Comparison of ENCODE assay signal across 21 mouse cellular contexts in genomic region chr2:104588552-104588951, GRCm38 (mm10).
"Had no signal": no experiment of that assay in that cellular context is flagged by ENCODE, and none has a peak within 500 bp of the region (broad histone marks: within the 10 kb centered on the region; RNA-seq: fewer than 3 reads in every experiment).

No protein-coding gene starts in this region.

- DNase-seq: kidney, adult 18-20 months; kidney, adult 9 months; kidney, postnatal 25 days; layer of hippocampus, adult 9-11 months; liver, postnatal 0 days; lung, embryonic 14.5 days; right cerebral cortex, adult 18-20 months; right cerebral cortex, postnatal 14 days; right cerebral cortex, postnatal 4 days; thymus, adult 2 months; thymus, postnatal 14 days; thymus, postnatal 4 days had no signal

- H3K9ac ChIP-seq: limb, embryonic 13.5 days; liver, embryonic 14.5 days; liver, postnatal 0 days; lung, embryonic 14.5 days; midbrain, embryonic 12.5 days; midbrain, embryonic 15.5 days; neural tube, embryonic 12.5 days; neural tube, embryonic 15.5 days had no signal

- H3K27me3 ChIP-seq: limb, embryonic 13.5 days; midbrain, embryonic 12.5 days; midbrain, embryonic 15.5 days; neural tube, embryonic 12.5 days; neural tube, embryonic 15.5 days had no signal

- H3K4me3 ChIP-seq: layer of hippocampus, adult 2 months; midbrain, embryonic 12.5 days; midbrain, embryonic 15.5 days; neural tube, embryonic 12.5 days; neural tube, embryonic 15.5 days had no signal

- H3K36me3 ChIP-seq: midbrain, embryonic 12.5 days; midbrain, embryonic 15.5 days; neural tube, embryonic 12.5 days; neural tube, embryonic 15.5 days had no signal

- ATAC-seq: liver, postnatal 0 days; lung, postnatal 0 days; midbrain, embryonic 15.5 days had no signal

- H3K9me3 ChIP-seq: limb, embryonic 13.5 days; midbrain, embryonic 12.5 days; midbrain, embryonic 15.5 days; neural tube, embryonic 12.5 days; neural tube, embryonic 15.5 days had no signal

- H3K27ac ChIP-seq: layer of hippocampus, adult 2 months; liver, embryonic 14.5 days; macrophage; midbrain, embryonic 12.5 days; midbrain, embryonic 15.5 days; neural tube, embryonic 12.5 days; neural tube, embryonic 15.5 days had no signal
